Mouse (Mus musculus): ENCODE data around the gene Zfp638. TPM values are rescaled to one million over a fixed set of nuclear protein-coding genes. Genes with fewer than 3 reads are reported as not detected.

Zfp638 gene
- polyA plus RNA-seq, 2 experiments: 55.4 to 61.8 TPM

- Histone ChIP-seq H3K9ac (ENCODE audit: low read depth, low read length, severe bottlenecking) (no peak overlapping the region), H3K27ac (replicated peaks; ENCODE audit: low read depth, low read length) (no peak overlapping the region), H3K4me1 (ENCODE audit: control insufficient read depth, insufficient read depth, low read length) (no peaks in the 10 kb centered on the region), H3K4me3 (replicated peaks; ENCODE audit: low read length) (no peak overlapping the region), H3K36me3 (ENCODE audit: control insufficient read depth, insufficient read depth, low read length) (peaks cover 19% of the 10 kb centered on the region), H3K27me3 (ENCODE audit: control insufficient read depth, insufficient read depth, low read length) (no peaks in the 10 kb centered on the region), H3K4me2 (replicated peaks; ENCODE audit: low read depth, low read length, severe bottlenecking) (no peak overlapping the region), H3K9me3 (ENCODE audit: control insufficient read depth, low read length) (no peaks in the 10 kb centered on the region)
- WGBS: 77% methylated on average over 1 of the region's 1 CpGs
- TF ChIP-seq POLR2A (IDR thresholded peaks at IDR 0.05; ENCODE audit: borderline replicate concordance, extremely low read depth, insufficient read depth, insufficient read length): no peak
- DNase-seq (ENCODE audit: low spot score) (peak; percentile 68), ATAC-seq (ENCODE audit: low FRiP score, low read depth) (no peak)
Measured at GRCm38 (mm10) chr6:83927418-83927817, 60.5 kb downstream of the Zfp638 start.

GRCm38 (mm10) chr6:83928225-83928624 is 61.3 kb downstream of the Zfp638 start:
- Histone ChIP-seq H3K36me3 (ENCODE audit: control insufficient read depth, insufficient read depth, low read length) (peaks cover 19% of the 10 kb centered on the region), H3K4me2 (replicated peaks; ENCODE audit: low read depth, low read length, severe bottlenecking) (no peak overlapping the region), H3K9me3 (ENCODE audit: control insufficient read depth, low read length) (no peaks in the 10 kb centered on the region), H3K27me3 (ENCODE audit: control insufficient read depth, insufficient read depth, low read length) (no peaks in the 10 kb centered on the region), H3K27ac (replicated peaks; ENCODE audit: low read depth, low read length) (no peak overlapping the region), H3K9ac (ENCODE audit: low read depth, low read length, severe bottlenecking) (no peak overlapping the region), H3K4me1 (ENCODE audit: control insufficient read depth, insufficient read depth, low read length) (no peaks in the 10 kb centered on the region), H3K4me3 (replicated peaks; ENCODE audit: low read length) (no peak overlapping the region)
- TF ChIP-seq POLR2A (IDR thresholded peaks at IDR 0.05; ENCODE audit: borderline replicate concordance, extremely low read depth, insufficient read depth, insufficient read length): no peak
- no peak for ATAC-seq (ENCODE audit: low FRiP score, low read depth)
- DNase-seq (ENCODE audit: low spot score): peak; percentile 5
- WGBS: 58% methylated on average over 2 of the region's 2 CpGs

DNA sequence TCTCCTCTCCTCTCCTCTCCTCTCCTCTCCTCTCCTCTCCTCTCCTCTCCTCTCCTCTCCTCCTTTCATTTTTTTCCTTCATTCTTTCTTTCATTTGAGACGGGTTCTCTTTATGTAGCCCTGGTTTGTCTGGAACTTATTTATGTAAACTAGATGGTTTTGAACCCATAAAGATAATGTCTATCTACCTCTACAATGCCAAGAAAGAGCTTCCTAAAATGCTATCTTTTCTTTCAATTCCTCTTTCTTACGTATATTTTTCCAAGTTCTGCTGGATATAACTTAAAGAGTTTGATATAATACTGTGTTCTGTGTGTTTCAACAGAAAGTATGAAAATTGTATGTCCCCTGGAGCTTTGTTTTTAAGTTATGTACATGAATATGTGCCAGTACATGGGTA is 72.6 kb downstream of the Zfp638 start:
- no peak for ATAC-seq (ENCODE audit: low FRiP score, low read depth)
- Histone ChIP-seq H3K27me3 (ENCODE audit: control insufficient read depth, insufficient read depth, low read length) (no peaks in the 10 kb centered on the region), H3K9ac (ENCODE audit: low read depth, low read length, severe bottlenecking) (no peak overlapping the region), H3K4me3 (replicated peaks; ENCODE audit: low read length) (no peak overlapping the region), H3K4me2 (replicated peaks; ENCODE audit: low read depth, low read length, severe bottlenecking) (no peak overlapping the region), H3K9me3 (ENCODE audit: control insufficient read depth, low read length) (no peaks in the 10 kb centered on the region), H3K27ac (replicated peaks; ENCODE audit: low read depth, low read length) (no peak overlapping the region), H3K36me3 (ENCODE audit: control insufficient read depth, insufficient read depth, low read length) (peaks cover 51% of the 10 kb centered on the region), H3K4me1 (ENCODE audit: control insufficient read depth, insufficient read depth, low read length) (no peaks in the 10 kb centered on the region)
- no peak for TF ChIP-seq POLR2A (IDR thresholded peaks at IDR 0.05; ENCODE audit: borderline replicate concordance, extremely low read depth, insufficient read depth, insufficient read length)
- WGBS: 87% methylated on average over 2 of the region's 2 CpGs
- no peak for DNase-seq (ENCODE audit: low spot score)

- no peak overlapping the region for H3K4me3 ChIP-seq (replicated peaks; ENCODE audit: low read length)
- no peaks in the 10 kb centered on the region for H3K27me3 ChIP-seq (ENCODE audit: control insufficient read depth, insufficient read depth, low read length)
- H3K27ac ChIP-seq (replicated peaks; ENCODE audit: low read depth, low read length): no peak overlapping the region
- H3K4me2 ChIP-seq (replicated peaks; ENCODE audit: low read depth, low read length, severe bottlenecking): no peak overlapping the region
- H3K9ac ChIP-seq (ENCODE audit: low read depth, low read length, severe bottlenecking): no peak overlapping the region
- 94% methylated on average over 13 of the region's 13 CpGs for WGBS
- H3K36me3 ChIP-seq (ENCODE audit: control insufficient read depth, insufficient read depth, low read length): peaks cover 64% of the 10 kb centered on the region
- DNase-seq (ENCODE audit: low spot score) (no peak), ATAC-seq (ENCODE audit: low FRiP score, low read depth) (no peak)
- no peaks in the 10 kb centered on the region for H3K4me1 ChIP-seq (ENCODE audit: control insufficient read depth, insufficient read depth, low read length)
- H3K9me3 ChIP-seq (ENCODE audit: control insufficient read depth, low read length): no peaks in the 10 kb centered on the region
- TF ChIP-seq POLR2A (IDR thresholded peaks at IDR 0.05; ENCODE audit: borderline replicate concordance, extremely low read depth, insufficient read depth, insufficient read length): no peak
Measured at GRCm38 (mm10) chr6:83942806-83943205, 75.9 kb downstream of the Zfp638 start.

- peaks cover 48% of the 10 kb centered on the region for H3K36me3 ChIP-seq (ENCODE audit: control insufficient read depth, insufficient read depth, low read length)
Measured at GRCm38 (mm10) chr6:83953603-83954002, 86.7 kb downstream of the Zfp638 start.

GRCm38 (mm10) chr6:83987642-83988041 is 120.7 kb downstream of the Zfp638 start:
- no peak overlapping the region for H3K27ac ChIP-seq (replicated peaks; ENCODE audit: low read depth, low read length)
- DNase-seq (ENCODE audit: low spot score) (no peak), ATAC-seq (ENCODE audit: low FRiP score, low read depth) (no peak)
- peaks cover 64% of the 10 kb centered on the region for H3K36me3 ChIP-seq (ENCODE audit: control insufficient read depth, insufficient read depth, low read length)
- no peak for TF ChIP-seq POLR2A (IDR thresholded peaks at IDR 0.05; ENCODE audit: borderline replicate concordance, extremely low read depth, insufficient read depth, insufficient read length)
- no peak overlapping the region for H3K4me2 ChIP-seq (replicated peaks; ENCODE audit: low read depth, low read length, severe bottlenecking)
- no peak overlapping the region for H3K9ac ChIP-seq (ENCODE audit: low read depth, low read length, severe bottlenecking)
- H3K4me3 ChIP-seq (replicated peaks; ENCODE audit: low read length): no peak overlapping the region
- H3K27me3 ChIP-seq (ENCODE audit: control insufficient read depth, insufficient read depth, low read length): no peaks in the 10 kb centered on the region
- H3K9me3 ChIP-seq (ENCODE audit: control insufficient read depth, low read length): no peaks in the 10 kb centered on the region
- 96% methylated on average over 5 of the region's 5 CpGs for WGBS
- no peaks in the 10 kb centered on the region for H3K4me1 ChIP-seq (ENCODE audit: control insufficient read depth, insufficient read depth, low read length)

More at GRCm38 (mm10) chr6:83953603-83954002, 86.7 kb downstream of the Zfp638 start:
- Histone ChIP-seq H3K27ac (replicated peaks; ENCODE audit: low read depth, low read length) (no peak overlapping the region), H3K9ac (ENCODE audit: low read depth, low read length, severe bottlenecking) (no peak overlapping the region), H3K4me2 (replicated peaks; ENCODE audit: low read depth, low read length, severe bottlenecking) (no peak overlapping the region), H3K9me3 (ENCODE audit: control insufficient read depth, low read length) (no peaks in the 10 kb centered on the region), H3K27me3 (ENCODE audit: control insufficient read depth, insufficient read depth, low read length) (no peaks in the 10 kb centered on the region), H3K4me1 (ENCODE audit: control insufficient read depth, insufficient read depth, low read length) (no peaks in the 10 kb centered on the region), H3K4me3 (replicated peaks; ENCODE audit: low read length) (no peak overlapping the region)
- ATAC-seq (ENCODE audit: low FRiP score, low read depth) (no peak), DNase-seq (ENCODE audit: low spot score) (no peak)
- no peak for TF ChIP-seq POLR2A (IDR thresholded peaks at IDR 0.05; ENCODE audit: borderline replicate concordance, extremely low read depth, insufficient read depth, insufficient read length)

Measured in limb, embryonic 14.5 days (tissue).